Mouse (Mus musculus): ENCODE data around the gene Gm10553.
"Not testable (repeated sequence)": the region's sequence is repeated elsewhere in the genome, so short reads cannot be mapped to it uniquely, and the experiment has no call there.

Gene Gm10553

DNA sequence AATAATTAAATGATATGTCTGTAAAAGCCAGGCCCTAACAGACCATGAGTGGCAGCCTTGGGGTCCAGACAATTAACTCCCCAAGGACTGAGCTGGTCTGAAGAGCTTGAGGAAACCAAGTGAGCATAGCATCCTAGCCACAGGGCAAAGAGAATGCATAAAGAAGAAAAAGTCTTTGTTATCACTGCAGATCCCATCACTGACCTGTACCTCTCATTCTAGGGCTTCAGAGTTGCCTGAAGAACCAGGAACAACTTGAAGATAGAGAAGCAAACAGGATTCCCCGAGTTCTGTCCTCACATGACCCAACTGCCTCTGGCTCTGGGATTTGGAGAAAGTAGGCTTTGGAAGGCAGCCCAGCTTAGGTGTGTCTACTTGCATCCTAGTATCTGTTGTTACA, at the start of gene Gm10553:
Gm10553 (plus strand) TSS at position 301 of the 400 bp plus-strand sequence.
- not testable (repeated sequence) for DNase-seq

DNA sequence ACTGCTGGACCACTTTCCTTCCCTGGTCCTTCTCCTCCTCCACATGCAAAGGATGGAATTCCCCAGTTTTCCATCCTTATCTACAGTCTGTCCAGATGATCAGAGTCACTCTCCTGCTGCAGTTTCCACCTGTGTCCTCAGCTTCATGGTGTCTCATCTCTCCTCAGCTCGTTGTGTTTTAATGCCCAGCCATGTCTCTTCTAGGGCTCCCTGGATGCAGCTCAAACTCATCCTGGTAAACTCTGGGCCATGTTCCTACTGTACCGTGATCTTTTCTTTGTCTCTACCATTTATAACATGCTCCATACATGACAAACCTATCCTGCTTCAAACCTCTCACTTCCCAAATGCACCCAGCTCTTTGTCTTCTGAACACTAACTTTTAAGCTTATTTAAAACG, 28.3 kb upstream of the Gm10553 start:
- DNase-seq, result not testable (repeated sequence)

DNA sequence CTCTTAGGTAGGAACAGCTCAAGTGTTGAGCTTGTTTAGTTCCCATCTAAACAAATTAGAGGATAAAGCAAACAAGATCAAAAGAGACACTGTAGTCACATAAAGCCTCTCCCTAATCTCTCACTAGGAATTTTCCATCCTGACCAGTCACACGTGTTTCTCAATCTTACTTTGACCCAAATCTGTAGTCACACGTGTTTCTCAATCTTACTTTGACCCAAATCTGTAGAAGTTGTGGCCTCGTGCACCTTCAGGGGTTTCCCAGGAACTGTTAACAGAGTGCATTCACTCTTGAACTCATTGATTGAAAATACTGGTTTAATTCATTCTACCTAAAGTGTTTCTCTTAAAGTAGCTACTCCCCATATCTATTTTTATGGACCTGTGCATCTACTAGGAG, 26.9 kb upstream of the Gm10553 start:
- not testable (repeated sequence) for DNase-seq

DNA sequence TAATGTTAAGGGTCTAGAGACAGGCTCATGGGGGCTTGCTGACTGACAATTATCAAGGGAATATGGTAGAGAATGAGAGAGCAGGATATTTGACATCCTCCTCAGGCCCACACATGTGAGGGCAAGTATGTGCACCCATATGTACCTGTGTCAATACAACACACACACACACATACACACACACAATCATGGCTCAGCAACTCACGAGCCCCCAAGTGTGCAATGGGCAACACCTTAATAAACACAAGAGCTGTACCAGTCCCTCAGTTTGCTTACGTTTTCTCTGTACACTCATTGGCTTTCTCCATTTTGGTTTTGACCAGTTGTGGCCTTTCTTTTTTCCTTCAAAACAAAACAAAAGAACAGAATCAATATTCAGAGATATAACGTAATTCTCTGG, 15.2 kb upstream of the Gm10553 start:
- not testable (repeated sequence) for DNase-seq

DNA sequence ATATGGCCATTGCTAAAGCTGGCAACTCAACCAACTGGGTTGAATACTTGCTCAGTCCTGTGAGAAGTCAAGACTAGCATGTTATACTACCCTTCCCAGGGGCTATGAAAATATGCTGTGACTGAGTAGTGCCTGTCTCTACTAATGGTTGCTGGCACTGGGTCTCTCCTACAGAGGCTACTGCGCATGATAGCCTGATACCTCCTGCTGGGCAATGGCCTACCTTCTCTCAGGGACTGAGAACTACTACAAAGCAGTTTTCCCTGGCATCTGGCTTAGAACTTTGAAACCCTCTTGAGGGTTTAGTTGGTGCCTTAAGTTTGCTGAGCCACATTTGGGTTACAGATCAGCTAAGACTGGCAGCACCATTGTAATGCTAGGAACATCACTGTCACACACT, 13.8 kb upstream of the Gm10553 start:
- not testable (repeated sequence) for DNase-seq

DNA sequence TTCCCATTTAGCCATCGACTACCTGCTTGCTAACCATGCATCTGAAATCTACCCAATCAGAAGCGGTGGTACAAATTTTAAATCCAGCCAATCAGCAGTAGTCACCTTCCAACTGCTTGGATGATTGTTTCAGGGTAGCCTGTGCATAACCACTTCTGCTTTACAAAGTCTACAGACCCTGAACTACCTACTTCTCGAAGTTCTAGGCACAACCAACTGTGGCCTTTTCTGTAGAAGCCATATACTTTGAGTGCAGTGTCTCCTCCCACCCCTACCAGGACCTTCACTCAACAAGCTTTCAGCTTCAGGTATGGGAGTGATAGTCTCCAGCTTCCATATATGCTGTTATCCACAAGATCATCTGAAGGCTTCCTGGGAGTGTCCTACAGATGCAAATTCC, 7.8 kb upstream of the Gm10553 start:
- DNase-seq, result not testable (repeated sequence)

DNA sequence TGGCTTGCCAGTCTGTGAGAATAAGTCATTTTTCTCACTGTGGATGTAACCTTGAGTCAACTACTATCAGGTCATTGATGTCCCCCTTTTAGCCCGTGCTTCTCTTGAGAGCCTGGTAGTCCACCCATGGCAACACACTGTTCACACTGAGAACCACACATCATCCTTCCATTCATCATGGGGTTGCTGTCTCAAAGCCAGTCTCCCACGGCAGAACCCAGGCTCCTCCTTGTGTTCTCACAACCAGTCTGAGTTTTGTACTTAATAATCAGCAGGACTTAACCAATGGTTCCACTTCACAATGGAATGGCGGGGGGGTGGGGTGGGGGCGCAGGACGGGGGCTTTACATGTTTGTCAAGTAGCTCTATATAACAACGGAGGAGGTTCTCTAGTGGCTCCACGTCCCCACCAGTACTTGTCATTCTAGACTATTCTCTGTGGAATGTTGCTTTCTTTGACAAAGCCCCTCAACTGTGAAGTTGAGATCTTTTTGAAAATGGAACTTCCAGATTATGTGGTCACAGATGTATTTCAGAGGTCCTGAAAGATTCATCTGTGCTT, 6.9 kb upstream of the Gm10553 start:
- not testable (repeated sequence) for DNase-seq

DNA sequence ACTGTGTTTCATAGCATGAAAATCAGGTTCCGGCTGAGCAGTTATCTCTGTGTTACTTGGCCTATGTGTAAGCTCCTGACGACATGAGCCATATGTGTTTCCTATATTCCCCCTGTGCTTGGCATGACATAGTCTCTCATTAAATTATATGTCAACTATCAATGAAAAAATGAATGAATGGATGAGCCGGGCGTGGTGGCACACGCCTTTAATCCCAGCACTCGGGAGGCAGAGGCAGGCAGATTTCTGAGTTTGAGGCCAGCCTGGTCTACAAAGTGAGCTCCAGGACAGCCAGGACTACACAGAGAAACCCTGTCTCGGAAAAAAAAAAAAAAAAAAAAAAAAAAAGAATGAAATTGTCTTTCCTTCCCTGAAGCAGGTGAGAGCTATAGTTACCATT, 883 bp upstream of the Gm10553 start:
- not testable (repeated sequence) for DNase-seq

DNA sequence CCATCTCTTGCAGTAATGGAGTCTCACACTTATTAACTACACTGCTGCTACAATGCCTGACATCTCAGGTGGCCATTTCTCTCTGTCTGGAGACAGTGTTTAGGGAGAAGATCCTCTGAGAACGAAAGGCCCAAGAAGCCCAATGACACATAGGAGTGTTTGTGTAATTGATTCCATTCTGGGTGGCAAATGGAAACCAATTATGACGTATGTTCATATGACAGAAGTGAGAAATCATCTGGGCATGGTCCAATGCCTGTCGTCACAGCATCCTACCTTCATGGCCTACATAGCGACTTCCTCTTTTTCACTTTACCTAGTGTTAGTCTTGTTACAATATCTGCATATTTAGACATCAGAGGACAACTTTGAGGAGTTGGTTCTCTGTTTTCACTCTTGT, 1.8 kb downstream of the Gm10553 start:
- DNase-seq, result not testable (repeated sequence)

DNA sequence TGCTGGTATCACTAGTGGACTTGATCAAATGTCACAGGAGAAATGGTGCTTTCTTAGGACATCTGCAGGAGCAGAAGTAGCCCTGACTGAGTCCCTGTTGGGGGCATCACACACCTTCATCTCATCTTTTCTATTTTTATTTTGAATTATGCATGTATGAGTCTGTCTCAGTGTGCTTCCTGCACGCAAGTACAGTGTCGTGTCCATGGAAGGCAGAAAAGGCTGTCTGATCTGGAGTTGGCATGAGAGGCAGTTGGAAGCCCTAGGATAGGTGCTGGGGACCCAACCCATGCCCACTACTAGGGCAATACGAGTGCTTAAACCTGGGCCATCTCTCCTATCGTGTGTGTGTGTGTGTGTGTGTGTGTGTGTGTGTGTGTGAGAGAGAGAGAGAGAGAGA, 5.4 kb downstream of the Gm10553 start:
- DNase-seq, result not testable (repeated sequence)

DNA sequence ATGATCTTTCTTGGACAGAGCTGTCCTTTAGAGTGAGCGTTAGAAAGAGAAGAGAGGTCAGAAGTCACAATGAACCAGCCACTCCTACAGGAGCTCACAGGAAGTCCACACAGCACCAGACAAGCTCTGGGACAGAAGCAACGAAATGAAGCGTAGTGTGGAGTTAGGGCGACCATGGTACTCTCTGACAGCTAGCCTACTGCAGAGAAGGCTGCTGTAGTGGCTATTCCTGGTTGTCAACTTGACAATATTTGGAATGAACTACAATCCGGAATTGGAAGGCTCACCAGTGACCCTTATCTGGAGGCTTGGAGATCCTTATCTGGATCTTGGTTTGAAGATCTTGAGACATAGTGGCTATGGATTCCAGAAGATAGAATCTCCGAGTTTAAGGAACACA, 6.0 kb downstream of the Gm10553 start:
- not testable (repeated sequence) for DNase-seq

DNA sequence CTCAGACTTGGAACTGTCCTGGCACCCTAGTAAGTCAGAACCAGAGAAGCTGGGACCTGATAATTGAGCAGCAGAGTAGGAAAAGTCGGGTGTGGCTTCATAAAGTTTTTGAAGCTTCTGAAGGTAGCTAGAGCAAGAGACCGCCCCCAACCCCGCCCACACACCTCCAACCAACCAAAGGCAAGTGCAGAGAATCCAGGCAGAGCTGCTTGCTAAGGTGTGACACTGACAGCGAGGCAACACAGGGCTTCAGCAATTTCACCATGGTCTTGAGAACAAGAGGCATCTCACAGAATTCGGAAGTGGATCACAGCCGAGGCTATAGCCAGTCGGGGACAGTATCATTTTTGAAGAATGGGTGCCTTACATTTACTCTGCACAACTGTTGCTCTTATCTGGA, 9.8 kb downstream of the Gm10553 start, which contains the start of gene A530032D15Rik:
A530032D15Rik (minus strand) TSS at position 101 of the 400 bp plus-strand sequence.
- DNase-seq, result not testable (repeated sequence)

DNA sequence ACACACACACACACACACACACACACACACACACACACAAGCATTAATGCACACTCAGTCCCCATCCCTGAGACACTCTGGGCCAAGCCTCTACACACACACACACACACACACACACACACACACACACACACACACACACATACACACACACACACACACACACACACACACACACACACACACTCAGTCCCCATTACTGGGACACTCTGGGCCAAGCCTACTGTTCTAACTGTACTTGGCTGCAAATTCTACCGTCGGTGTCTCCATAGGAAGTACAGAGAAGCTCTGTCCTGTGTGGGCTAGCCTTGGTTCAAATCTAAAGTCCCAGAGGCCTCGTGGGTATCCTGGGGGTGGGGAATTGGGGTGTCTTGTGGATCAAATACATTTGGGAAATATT, 10.9 kb downstream of the Gm10553 start:
- not testable (repeated sequence) for DNase-seq

DNA sequence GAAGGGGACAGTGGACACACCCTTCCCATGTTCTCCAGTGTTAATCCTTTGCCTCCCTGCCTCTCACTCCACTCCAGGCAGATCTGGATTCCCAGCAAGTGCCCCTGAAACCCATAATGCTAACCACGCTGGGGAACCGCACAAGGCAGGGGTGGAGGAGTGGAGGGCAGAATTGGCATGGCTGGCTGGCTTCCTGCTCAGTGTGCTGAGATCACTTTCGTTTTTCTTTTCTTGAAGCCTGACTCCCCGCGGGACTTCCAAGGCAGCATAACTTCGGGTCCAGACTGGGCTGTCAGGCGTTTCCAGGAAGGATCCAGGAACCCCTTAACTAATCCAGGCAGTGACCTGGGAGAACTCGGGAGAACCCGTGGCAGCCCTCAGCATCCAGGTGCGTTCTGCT, 11.6 kb downstream of the Gm10553 start:
- peak; percentile 20 for DNase-seq

DNA sequence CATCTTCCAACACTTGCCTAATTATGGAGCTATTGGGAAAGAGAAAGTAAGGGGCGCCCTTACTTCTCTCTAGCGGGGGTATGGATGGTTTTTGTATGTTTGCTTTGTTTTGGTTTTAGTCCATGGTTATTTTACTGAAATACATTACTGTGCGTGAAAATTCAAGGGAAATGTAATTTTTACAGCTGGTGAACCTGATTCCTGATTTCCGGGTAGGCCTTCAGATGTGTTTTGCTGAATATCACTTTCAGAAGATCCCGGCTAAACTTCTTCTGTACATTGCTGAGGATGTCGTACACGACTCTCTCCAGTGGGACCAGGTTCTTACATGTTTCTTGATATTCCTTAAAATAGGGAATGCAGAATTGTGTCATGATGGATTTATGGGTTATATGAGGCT, 12.3 kb downstream of the Gm10553 start:
- DNase-seq, result not testable (repeated sequence)

DNA sequence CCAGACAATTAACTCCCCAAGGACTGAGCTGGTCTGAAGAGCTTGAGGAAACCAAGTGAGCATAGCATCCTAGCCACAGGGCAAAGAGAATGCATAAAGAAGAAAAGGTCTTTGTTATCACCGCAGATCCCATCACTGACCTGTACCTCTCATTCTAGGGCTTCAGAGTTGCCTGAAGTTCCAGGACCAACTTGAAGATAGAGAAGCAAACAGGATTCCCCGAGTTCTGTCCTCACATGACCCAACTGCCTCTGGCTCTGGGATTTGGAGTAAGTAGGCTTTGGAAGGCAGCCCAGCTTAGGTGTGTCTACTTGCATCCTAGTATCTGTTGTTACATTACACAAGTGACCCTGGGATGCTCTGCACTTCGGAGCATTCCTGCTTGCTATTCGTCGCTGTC, 12.9 kb downstream of the Gm10553 start:
- not testable (repeated sequence) for DNase-seq

DNA sequence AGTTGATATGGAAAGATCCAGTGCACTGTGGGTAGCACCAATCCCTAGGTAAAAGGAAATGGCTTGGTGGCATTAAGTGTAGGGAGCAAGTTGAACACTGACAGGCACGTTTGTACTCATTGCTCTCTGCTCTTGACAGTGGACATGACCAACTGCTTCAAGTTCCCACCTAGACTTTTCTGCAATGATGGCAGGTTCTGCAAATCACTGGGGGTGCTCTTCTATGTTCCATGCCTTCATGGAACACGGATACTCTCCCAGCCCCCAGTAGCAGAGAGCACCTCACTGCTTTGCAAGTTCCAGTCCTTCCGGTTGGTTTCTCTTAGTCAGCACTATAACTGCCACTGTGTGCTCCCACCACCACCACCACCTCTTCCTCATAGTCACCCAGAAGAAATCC, 14.1 kb downstream of the Gm10553 start:
- DNase-seq, result not testable (repeated sequence)

DNA sequence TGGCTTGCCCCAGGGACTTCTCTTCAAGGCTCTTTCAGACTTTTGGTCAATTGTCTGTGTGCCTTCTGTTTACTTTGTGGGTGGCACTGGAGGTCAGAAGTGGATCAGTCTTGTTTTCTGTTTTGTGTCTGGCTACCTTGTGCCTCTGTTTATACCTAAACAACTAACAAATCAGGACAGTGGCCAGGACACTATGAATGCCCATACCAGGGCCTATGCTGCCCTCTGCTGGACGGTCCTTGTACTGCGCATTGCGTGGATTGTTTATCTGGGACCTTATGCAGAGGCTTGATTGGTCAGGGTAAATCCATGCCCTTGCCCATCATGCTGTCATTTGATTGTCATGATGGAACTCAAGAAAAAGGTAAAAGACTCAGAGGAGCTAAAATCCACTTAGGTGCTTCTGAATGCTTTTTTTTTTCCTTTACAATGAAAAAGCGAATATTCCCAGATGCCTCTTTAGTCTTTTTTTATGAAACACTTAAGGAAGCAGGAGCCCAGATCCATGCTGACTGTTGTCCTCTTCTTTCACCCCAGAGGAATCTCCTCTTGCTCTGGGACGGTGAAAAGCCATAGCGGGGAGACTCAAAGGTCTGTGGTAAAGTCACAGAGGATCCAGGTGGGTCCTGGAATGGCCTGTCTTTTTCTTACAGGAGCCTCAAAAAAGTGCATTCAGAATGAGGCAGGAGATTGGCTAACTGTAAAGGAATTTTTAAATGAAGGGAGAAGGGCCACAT, 14.9 kb downstream of the Gm10553 start:
- not testable (repeated sequence) for DNase-seq

DNA sequence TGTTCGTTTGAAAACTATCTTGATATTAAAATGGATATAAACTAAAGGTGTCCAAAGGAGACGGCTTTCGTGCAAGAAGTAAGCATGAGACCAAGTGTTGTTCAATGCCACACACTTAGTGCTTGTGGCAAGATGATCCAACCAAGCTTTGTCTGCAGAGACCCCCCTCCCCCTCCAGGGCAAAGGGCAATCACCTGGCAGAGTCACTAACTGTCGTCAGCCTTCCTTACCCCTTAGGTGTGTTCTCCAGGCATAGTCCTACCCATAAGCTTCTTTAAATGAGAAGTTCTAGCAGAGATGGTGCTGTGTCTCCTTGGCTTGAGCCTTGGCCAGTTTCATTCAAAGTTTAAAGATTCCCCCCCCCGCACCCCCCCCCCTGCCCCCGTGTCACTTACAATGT, 17.6 kb downstream of the Gm10553 start:
- not testable (repeated sequence) for DNase-seq

DNA sequence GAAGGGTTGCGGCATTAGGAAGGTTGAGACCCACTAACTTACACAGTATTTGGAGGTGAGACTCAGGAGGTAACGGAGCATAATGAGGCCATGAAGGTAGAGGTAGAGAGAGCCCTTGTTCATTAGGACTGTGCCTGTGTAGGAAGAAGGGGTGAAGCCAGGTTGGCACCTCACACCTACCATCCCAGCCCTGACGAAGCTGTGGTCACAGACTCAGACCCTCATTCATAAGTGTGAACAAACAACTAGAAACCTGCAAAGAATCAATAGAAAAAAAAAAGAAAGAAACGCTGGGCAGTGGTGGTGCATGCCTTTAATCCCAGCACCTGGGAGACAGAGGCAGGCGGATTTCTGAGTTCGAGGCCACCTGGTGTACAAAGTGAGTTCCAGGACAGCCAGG, 18.4 kb downstream of the Gm10553 start:
- DNase-seq, result not testable (repeated sequence)

DNA sequence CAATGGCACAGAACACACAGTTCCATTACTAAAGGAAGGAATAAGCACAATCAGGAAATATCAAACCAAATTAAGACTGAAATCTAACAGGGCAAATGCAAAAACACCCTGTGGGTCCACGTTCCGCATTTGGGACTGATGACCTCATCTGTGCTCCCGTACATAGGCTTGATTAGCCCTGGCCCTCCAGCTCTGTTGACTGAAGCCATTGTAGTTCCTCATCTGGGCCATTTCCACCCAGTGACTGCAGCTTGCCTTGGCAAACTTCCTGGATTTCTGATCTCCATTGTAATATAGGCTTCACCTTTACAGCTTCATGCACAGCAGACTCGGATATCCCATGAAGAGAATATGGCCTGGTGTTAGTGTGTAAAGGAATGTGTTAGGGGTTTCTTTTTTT, 21.9 kb downstream of the Gm10553 start:
- not testable (repeated sequence) for DNase-seq

DNA sequence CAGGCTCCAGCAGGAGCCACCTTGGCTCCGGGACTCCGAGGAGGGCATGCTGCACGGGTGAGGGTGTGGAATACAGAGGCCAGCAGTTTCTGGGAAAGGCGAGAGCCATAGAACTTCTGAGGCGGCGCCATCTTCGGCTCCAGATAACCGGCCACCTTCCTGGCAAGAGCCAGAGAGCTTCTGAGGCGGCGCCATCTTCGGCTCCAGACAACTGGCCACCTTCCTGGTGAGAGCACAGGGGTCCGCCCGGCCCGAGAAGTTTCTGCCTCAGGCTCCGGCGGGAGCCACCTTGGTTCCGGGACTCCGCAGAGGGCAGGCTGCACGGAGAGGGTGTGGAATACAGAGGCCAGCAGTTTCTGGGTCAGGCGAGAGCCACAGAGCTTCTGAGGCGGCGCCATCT, 33.7 kb downstream of the Gm10553 start:
- not testable (repeated sequence) for DNase-seq

Measured in thymus, postnatal 4 days (tissue).